Mouse (Mus musculus): ENCODE measurements around the gene Ppia. TPM values are rescaled to one million over a fixed set of nuclear protein-coding genes. Genes with fewer than 3 reads are reported as not detected.

The Ppia gene
- total and polyA plus RNA-seq, 3 experiments: 5,764 to 9,428 (median 8,867) TPM

- Histone ChIP-seq H3K79me2 (replicated peaks; ENCODE audit: control insufficient read depth, extremely low read depth, insufficient read depth, poor library complexity, severe bottlenecking) (peaks cover 58% of the 10 kb centered on the region), H3K9ac (ENCODE audit: insufficient read depth, low read depth) (peak overlapping the region; percentile 53), H3K27me3 (replicated peaks) (no peaks in the 10 kb centered on the region), H3K9me3 (replicated peaks; ENCODE audit: low read length) (no peaks in the 10 kb centered on the region), H3K4me1 (ENCODE audit: control insufficient read depth in 1 of 2, insufficient read depth in 2 of 2) (peaks cover 26 to 52% of the 10 kb centered on the region in 2 experiments), H3K4me2 (ENCODE audit: insufficient read depth, low read depth, poor library complexity, severe bottlenecking) (peak overlapping the region; percentile 73), H3K36me3 (replicated peaks in 1 of 2; ENCODE audit: control insufficient read depth in 1 of 2, insufficient read depth in 1 of 2, low read length in 1 of 2) (peaks cover 18 to 34% of the 10 kb centered on the region in 2 experiments), H3K27ac (ENCODE audit: insufficient read depth, low read depth) (peak overlapping the region; percentile 96), H3K4me3 (replicated peaks in 1 of 3; ENCODE audit: low read depth in 2 of 3, low read length in 2 of 3, poor library complexity in 1 of 3) (peak overlapping the region; percentile 76 to 99 (median 79))
- peak; percentile 34 for DNase-seq (ENCODE audit: extremely low read depth)
- dilution Hi-C loops (cut with MboI; ENCODE audit: extremely low pct_ligation_motif_present, extremely low pct_unique_long_range_greater_than_20kb, low sequenced_read_pairs) (no loop called here), in situ Hi-C loops (cut with MboI; ENCODE audit: low pct_ligation_motif_present, low pct_unique_long_range_greater_than_20kb, low sequenced_read_pairs) (no loop called here)
- TF ChIP-seq E2F4 (IDR thresholded peaks at IDR 0.05; ENCODE audit: insufficient replicate concordance, low read depth, low read length): no peak
- TF ChIP-seq SIN3A (IDR thresholded peaks at IDR 0.05; ENCODE audit: low read length): 0 out of 2 replicates have a peak, but pooled peaks have one; percentile 24
- TF ChIP-seq ZNF384 (IDR thresholded peaks at IDR 0.05; ENCODE audit: low read depth, low read length): peak; percentile 45; the same call in 1 of the 2 replicates
- TF ChIP-seq POLR2AphosphoS2 (IDR thresholded peaks at IDR 0.05; ENCODE audit: low read depth, low read length): no peak
- TF ChIP-seq CHD2 (IDR thresholded peaks at IDR 0.05; ENCODE audit: low read length): peak; percentile 32; the same call in 1 of the 2 replicates
- peak; percentile 60 for TF ChIP-seq UBTF (IDR thresholded peaks at IDR 0.05; ENCODE audit: low read depth, low read length)
- TF ChIP-seq POLR2A (IDR thresholded peaks at IDR 0.05; ENCODE audit: low read depth, low read length): peak; percentile 22; the same call in 1 of the 2 replicates
- TF ChIP-seq ZMIZ1 (IDR thresholded peaks at IDR 0.05; ENCODE audit: low read depth, low read length): peak; percentile 61
- 0 out of 2 replicates have a peak, but pooled peaks have one; percentile 13 for TF ChIP-seq ELF1 (IDR thresholded peaks at IDR 0.05; ENCODE audit: low read depth, low read length)
- TF ChIP-seq MXI1 (IDR thresholded peaks at IDR 0.05; ENCODE audit: low read depth, low read length): peak; percentile 44; the same call in 1 of the 2 replicates
- peak; percentile 22; the same call in 1 of the 2 replicates for TF ChIP-seq TCF12 (IDR thresholded peaks at IDR 0.05; ENCODE audit: low read depth, low read length)
- TF ChIP-seq IRF4 (IDR thresholded peaks at IDR 0.05; ENCODE audit: low read depth, low read length): no peak
- 0 out of 2 replicates have a peak, but pooled peaks have one; percentile 42 for TF ChIP-seq MYC (IDR thresholded peaks at IDR 0.05; ENCODE audit: low read depth, low read length)
- no peak for TF ChIP-seq RCOR1 (conservative IDR thresholded peaks at IDR 0.05; ENCODE audit: low read depth, low read length)
- TF ChIP-seq BHLHE40 (IDR thresholded peaks at IDR 0.05; ENCODE audit: low read depth, low read length): 0 out of 2 replicates have a peak, but pooled peaks have one; percentile 5
- TF ChIP-seq USF1 (IDR thresholded peaks at IDR 0.05; ENCODE audit: low read depth, low read length): no peak
- peak; percentile 69 for TF ChIP-seq MAX (IDR thresholded peaks at IDR 0.05; ENCODE audit: low read length)
Observed at GRCm38 (mm10) chr11:6390376-6391053, 24.7 kb upstream of the Ppia start.

GRCm38 (mm10) chr11:6391516-6392276, 23.5 kb upstream of the Ppia start:
- H3K9ac ChIP-seq (ENCODE audit: insufficient read depth, low read depth): peak overlapping the region; percentile 66
- dilution Hi-C loops (cut with MboI; ENCODE audit: extremely low pct_ligation_motif_present, extremely low pct_unique_long_range_greater_than_20kb, low sequenced_read_pairs) (no loop called here), in situ Hi-C loops (cut with MboI; ENCODE audit: low pct_ligation_motif_present, low pct_unique_long_range_greater_than_20kb, low sequenced_read_pairs) (no loop called here)
- peaks cover 33 to 63% of the 10 kb centered on the region in 2 experiments for H3K4me1 ChIP-seq (ENCODE audit: control insufficient read depth in 1 of 2, insufficient read depth in 2 of 2)
- no peaks in the 10 kb centered on the region for H3K27me3 ChIP-seq (replicated peaks)
- H3K4me2 ChIP-seq (ENCODE audit: insufficient read depth, low read depth, poor library complexity, severe bottlenecking): peak overlapping the region; percentile 73
- peaks cover 29 to 45% of the 10 kb centered on the region in 2 experiments for H3K36me3 ChIP-seq (replicated peaks in 1 of 2; ENCODE audit: control insufficient read depth in 1 of 2, insufficient read depth in 1 of 2, low read length in 1 of 2)
- peak overlapping the region; percentile 96 for H3K27ac ChIP-seq (ENCODE audit: insufficient read depth, low read depth)
- no peaks in the 10 kb centered on the region for H3K9me3 ChIP-seq (replicated peaks; ENCODE audit: low read length)
- peak; percentile 90 for DNase-seq (ENCODE audit: extremely low read depth)
- H3K4me3 ChIP-seq (replicated peaks in 1 of 3; ENCODE audit: low read depth in 2 of 3, low read length in 2 of 3, poor library complexity in 1 of 3): peak overlapping the region; percentile 30 to 99 (median 34)
- peaks cover 70% of the 10 kb centered on the region for H3K79me2 ChIP-seq (replicated peaks; ENCODE audit: control insufficient read depth, extremely low read depth, insufficient read depth, poor library complexity, severe bottlenecking)
- TF ChIP-seq ZNF384 (IDR thresholded peaks at IDR 0.05; ENCODE audit: low read depth, low read length): peak; percentile 42; the same call in 1 of the 2 replicates
- TF ChIP-seq IRF4 (IDR thresholded peaks at IDR 0.05; ENCODE audit: low read depth, low read length): peak; percentile 97
- peak; percentile 72 for TF ChIP-seq NRF1 (IDR thresholded peaks at IDR 0.05; ENCODE audit: low read depth, low read length)
- TF ChIP-seq MAFK (IDR thresholded peaks at IDR 0.05; ENCODE audit: insufficient replicate concordance, low read length): peak; percentile 77
- TF ChIP-seq SIN3A (IDR thresholded peaks at IDR 0.05; ENCODE audit: low read length): peak; percentile 93; the same call in 1 of the 2 replicates
- peak; percentile 95 for TF ChIP-seq BHLHE40 (IDR thresholded peaks at IDR 0.05; ENCODE audit: low read depth, low read length)
- TF ChIP-seq MEF2A (IDR thresholded peaks at IDR 0.05; ENCODE audit: borderline replicate concordance, low read depth, low read length): peak; percentile 95
- peak; percentile 99 for TF ChIP-seq TCF12 (IDR thresholded peaks at IDR 0.05; ENCODE audit: low read depth, low read length)
- TF ChIP-seq POLR2AphosphoS2 (IDR thresholded peaks at IDR 0.05; ENCODE audit: low read depth, low read length): no peak
- peak; percentile 80 for TF ChIP-seq TBP (conservative IDR thresholded peaks at IDR 0.05; ENCODE audit: low read depth, low read length)
- TF ChIP-seq MAZ (IDR thresholded peaks at IDR 0.05; ENCODE audit: low read depth, low read length): peak; percentile 98
- TF ChIP-seq NELFE (IDR thresholded peaks at IDR 0.05; ENCODE audit: low read depth, low read length): peak; percentile 69; the same call in 1 of the 2 replicates
- TF ChIP-seq EP300 (IDR thresholded peaks at IDR 0.05; ENCODE audit: low read length): peak; percentile 98
- peak; percentile 69; the same call in 1 of the 2 replicates for TF ChIP-seq E2F4 (IDR thresholded peaks at IDR 0.05; ENCODE audit: insufficient replicate concordance, low read depth, low read length)
- TF ChIP-seq MYC (IDR thresholded peaks at IDR 0.05; ENCODE audit: low read depth, low read length): peak; percentile 98
- TF ChIP-seq USF1 (IDR thresholded peaks at IDR 0.05; ENCODE audit: low read depth, low read length): peak; percentile 66; the same call in 1 of the 2 replicates
- peak; percentile 59 for TF ChIP-seq POLR2A (IDR thresholded peaks at IDR 0.05; ENCODE audit: low read depth, low read length)
- TF ChIP-seq HCFC1 (IDR thresholded peaks at IDR 0.05; ENCODE audit: low read depth, low read length): peak; percentile 74
- 0 out of 2 replicates have a peak, but pooled peaks have one; percentile 46 for TF ChIP-seq JUND (conservative IDR thresholded peaks at IDR 0.05; ENCODE audit: low read depth, low read length)
